Mouse (Mus musculus) liver, embryonic 14.5 days (tissue): ENCODE measurements around the gene Dram1. TPM values are rescaled to one million over a fixed set of nuclear protein-coding genes. Genes with fewer than 3 reads are reported as not detected.

Experiments
- ATAC-seq: fragments of 200-750 bp; cut with Nextera tagmentation; 2 replicates; pipeline ENCODE4 v1.8.0; 2017; ENCODE audit warnings: moderate number of reproducible peaks, mild to moderate bottlenecking, moderate library complexity; ENCODE audit not compliant: insufficient read depth
- DNase-seq, 3 experiments: peaks; one replicate each; pipeline ENCODE4 v3.0.0-alpha.2; 2012 to 2013; ENCODE audit warnings: low read depth in 3 of 3, low spot score in 3 of 3
- H3K27ac ChIP-seq: fragments of 300-500 bp; sonication (generic); 2 replicates; pipeline ENCODE4 v1.5.1; 2014; ENCODE audit warnings: moderate library complexity, mild to moderate bottlenecking, control low read depth, inconsistent platforms
- H3K27me3 ChIP-seq: fragments of 300-500 bp; sonication (generic); 2 replicates; pipeline ENCODE4 v1.6.1; 2014; ENCODE audit warnings: mild to moderate bottlenecking, low read length, moderate library complexity; ENCODE audit not compliant: control insufficient read depth, insufficient read depth
- H3K36me3 ChIP-seq: fragments of 300-500 bp; sonication (generic); replicated peaks from 2 replicates; pipeline ENCODE4 v1.6.1; 2014; ENCODE audit warnings: low read depth; ENCODE audit not compliant: control insufficient read depth, insufficient read depth
- H3K4me1 ChIP-seq, 2 experiments: fragments of 200-500 bp in 1 of 2; fragments of 300-500 bp in 1 of 2; sonication (generic) in 1 of 2; replicated peaks; 2 replicates each; pipeline ENCODE4 v1.6.1; 2012 to 2014; ENCODE audit warnings: antibody characterized with exemption in 1 of 2, inconsistent platforms in 1 of 2, low read length in 1 of 2; ENCODE audit not compliant: control insufficient read depth in 2 of 2, insufficient read depth in 2 of 2
- H3K4me2 ChIP-seq: fragments of 300-500 bp; sonication (generic); 2 replicates; pipeline ENCODE4 v1.6.1; 2014; ENCODE audit warnings: low read depth, mild to moderate bottlenecking, control low read depth, moderate library complexity
- H3K4me3 ChIP-seq, 2 experiments: fragments of 200-500 bp in 1 of 2; fragments of 300-500 bp in 1 of 2; sonication (generic) in 1 of 2; 2 replicates each; pipeline ENCODE4 v1.5.1; 2012 to 2014; ENCODE audit warnings: low read depth in 2 of 2, low read length in 2 of 2, mild to moderate bottlenecking in 2 of 2, control low read depth in 1 of 2, inconsistent platforms in 1 of 2, moderate library complexity in 1 of 2; ENCODE audit not compliant: insufficient read depth in 1 of 2
- H3K9ac ChIP-seq: fragments of 300-500 bp; sonication (generic); replicated peaks from 2 replicates; pipeline ENCODE4 v1.6.1; 2014; ENCODE audit warnings: mild to moderate bottlenecking, control low read depth, moderate library complexity
- H3K9me3 ChIP-seq: fragments of 300-500 bp; sonication (generic); 2 replicates; pipeline ENCODE4 v1.6.1; 2016; ENCODE audit warnings: low read length, mixed read lengths; ENCODE audit not compliant: control insufficient read depth
- CTCF ChIP-seq: IDR thresholded peaks from 2 replicates; pipeline ENCODE4 v1.5.1; 2016; ENCODE audit warnings: antibody characterized with exemption, low read depth, control low read depth
- EP300 ChIP-seq: IDR thresholded peaks from 2 replicates; pipeline ENCODE4 v1.6.1; 2016; ENCODE audit warnings: antibody characterized with exemption, low read depth
- WGBS: fragments of 180-500 bp; shearing (Covaris S2); extraction: QIAGEN DNeasy Blood & Tissue Kit; methylation state at CpG from one replicate; pipeline ENCODE4 v1.1.7; 2014; ENCODE audit not compliant: insufficient replicate concordance; 5-methylcytosine and 5-hydroxymethylcytosine counted together
- polyA plus RNA-seq, 2 experiments: library from polyadenylated mRNA; depleted of rRNA in 1 of 2; stranded (reverse) in 1 of 2; unstranded in 1 of 2; fragments of >200 nt; fragmentation: Nextera tagmentation in 1 of 2; extraction: Ambion mirVana in 1 of 2; gene quantifications; 2 replicates each; pipeline versions ENCODE4 v1.2.1 to v1.2.3; 2012 to 2014

Dram1 gene
- polyA plus RNA-seq, 2 experiments: 1.2 to 1.5 TPM

- DNase-seq (no peak), ATAC-seq (no peak)
- Histone ChIP-seq H3K27ac (no peak overlapping the region), H3K4me3 (no peak overlapping the region), H3K4me1 (peaks cover 5 to 33% of the 10 kb centered on the region in 2 experiments), H3K4me2 (no peak overlapping the region), H3K27me3 (no peaks in the 10 kb centered on the region), H3K36me3 (no peaks in the 10 kb centered on the region), H3K9ac (no peak overlapping the region), H3K9me3 (no peaks in the 10 kb centered on the region)
- no peak for TF ChIP-seq EP300
- TF ChIP-seq CTCF: no peak
- 14% methylated on average over 6 of the region's 6 CpGs for WGBS
Observed at GRCm38 (mm10) chr10:88382009-88382408, 3.1 kb upstream of the Dram1 start.

DNA sequence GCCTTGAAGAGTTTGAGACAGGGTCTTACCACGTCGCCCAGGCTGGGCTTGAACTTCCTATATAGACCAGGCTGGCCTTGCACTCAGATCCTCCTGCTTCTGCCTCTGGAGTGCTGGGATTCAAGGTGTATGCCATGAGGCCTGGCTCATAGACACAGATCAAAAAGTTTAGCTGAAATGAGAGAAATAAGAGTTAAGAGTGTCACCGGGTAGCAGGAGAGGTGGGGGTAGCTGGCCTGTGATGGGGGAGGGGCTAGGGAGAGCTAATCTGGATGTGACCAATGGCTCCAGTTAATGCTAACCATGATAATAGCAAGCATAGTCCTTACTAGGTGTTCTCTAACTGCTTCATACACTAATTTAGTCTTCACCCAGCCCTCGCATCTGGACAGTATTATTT is 2.4 kb upstream of the Dram1 start:
- 52% methylated on average over 4 of the region's 4 CpGs for WGBS
- DNase-seq (no peak), ATAC-seq (no peak)
- H3K4me3 ChIP-seq: no peak overlapping the region
- H3K36me3 ChIP-seq: no peaks in the 10 kb centered on the region
- no peak overlapping the region for H3K4me2 ChIP-seq
- H3K9ac ChIP-seq: no peak overlapping the region
- H3K27me3 ChIP-seq: no peaks in the 10 kb centered on the region
- H3K4me1 ChIP-seq: peaks cover 5 to 32% of the 10 kb centered on the region in 2 experiments
- no peaks in the 10 kb centered on the region for H3K9me3 ChIP-seq
- TF ChIP-seq EP300 (no peak), CTCF (no peak)
- H3K27ac ChIP-seq: no peak overlapping the region

- no peaks in the 10 kb centered on the region for H3K36me3 ChIP-seq
- H3K27me3 ChIP-seq: no peaks in the 10 kb centered on the region
- DNase-seq: no peak
- H3K27ac ChIP-seq: no peak overlapping the region
- peaks cover 1 to 24% of the 10 kb centered on the region in 2 experiments for H3K4me1 ChIP-seq
- WGBS: 54% methylated on average over 14 of the region's 14 CpGs
- no peak for TF ChIP-seq EP300
- no peak for TF ChIP-seq CTCF
- ATAC-seq: no peak
- peak overlapping the region; percentile 11; the same call in 1 of the 2 replicates for H3K9ac ChIP-seq
- no peaks in the 10 kb centered on the region for H3K9me3 ChIP-seq
- H3K4me3 ChIP-seq: peak overlapping the region; percentile 63 to 70
- H3K4me2 ChIP-seq: peak overlapping the region; percentile 87
Observed at GRCm38 (mm10) chr10:88380430-88381060, 1.7 kb upstream of the Dram1 start.

GRCm38 (mm10) chr10:88380002-88380401 is 1.1 kb upstream of the Dram1 start:
- peak overlapping the region; percentile 87 for H3K4me2 ChIP-seq
- H3K9me3 ChIP-seq: no peaks in the 10 kb centered on the region
- no peaks in the 10 kb centered on the region for H3K27me3 ChIP-seq
- peaks cover 0 to 22% of the 10 kb centered on the region in 2 experiments; a peak in 2 of 4 replicates for H3K4me1 ChIP-seq
- peak overlapping the region; percentile 63 to 70 for H3K4me3 ChIP-seq
- H3K9ac ChIP-seq: peak overlapping the region; percentile 60
- no peaks in the 10 kb centered on the region for H3K36me3 ChIP-seq
- DNase-seq: peak in 2 of 3 experiments; percentile 50
- TF ChIP-seq EP300 (no peak), CTCF (no peak)
- no peak overlapping the region for H3K27ac ChIP-seq
- peak; percentile 76 for ATAC-seq
- 1% methylated on average over 11 of the region's 11 CpGs for WGBS

DNA sequence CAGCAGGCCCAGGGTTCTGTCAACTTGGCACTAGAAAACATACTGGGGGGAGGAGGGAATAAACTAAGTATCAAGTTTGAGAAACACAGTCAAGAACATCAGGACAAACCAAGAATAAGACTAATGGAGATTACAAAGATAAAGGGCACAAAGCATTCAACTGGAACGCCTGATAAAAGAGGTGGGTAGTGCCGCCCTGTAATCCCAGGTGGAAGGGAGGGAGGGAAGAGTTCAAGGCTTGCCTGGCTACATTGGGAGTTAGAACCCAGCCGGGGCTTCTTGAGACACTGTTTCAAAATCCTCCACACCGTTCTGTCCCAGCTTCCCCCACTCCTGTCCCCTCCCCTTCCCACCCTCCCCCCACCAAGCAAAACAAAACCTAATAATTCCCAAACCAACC is 1.2 kb downstream of the Dram1 start:
- no peak for DNase-seq
- no peak overlapping the region for H3K4me3 ChIP-seq
- no peaks in the 10 kb centered on the region for H3K36me3 ChIP-seq
- H3K27me3 ChIP-seq: no peaks in the 10 kb centered on the region
- 60% methylated on average over 4 of the region's 4 CpGs for WGBS
- TF ChIP-seq EP300: no peak
- TF ChIP-seq CTCF: no peak
- no peak for ATAC-seq
- H3K27ac ChIP-seq: no peak overlapping the region
- no peak overlapping the region for H3K9ac ChIP-seq
- H3K4me2 ChIP-seq: no peak overlapping the region
- H3K9me3 ChIP-seq: no peaks in the 10 kb centered on the region
- peaks cover 0 to 20% of the 10 kb centered on the region in 2 experiments; a peak in 2 of 4 replicates for H3K4me1 ChIP-seq
